In genomic region chr2:104179636-104180035, GRCm38 (mm10) we compare ENCODE assay signal across 24 mouse cellular contexts. TPM values are rescaled to one million over a fixed set of nuclear protein-coding genes. Genes with fewer than 3 reads are reported as not detected.
"Had no signal": no experiment of that assay in that cellular context is flagged by ENCODE, and none has a peak within 500 bp of the region (broad histone marks: within the 10 kb centered on the region; RNA-seq: fewer than 3 reads in every experiment).

No protein-coding gene starts in this region.

- DNase-seq: kidney, adult 18-20 months; kidney, adult 9 months; kidney, postnatal 14 days; kidney, postnatal 4 days; lung, embryonic 14.5 days; midbrain, embryonic 14.5 days; thymus, adult 18-20 months; thymus, postnatal 4 days had no signal

- ATAC-seq: intestine, embryonic 16.5 days; lung, postnatal 0 days had no signal

- H3K27ac ChIP-seq: liver, embryonic 15.5 days; macrophage had no signal

- H3K4me1 ChIP-seq: liver, embryonic 15.5 days had no signal

- H3K9me3 ChIP-seq: liver, embryonic 15.5 days had no signal

- H3K36me3 ChIP-seq: liver, embryonic 15.5 days had no signal

- H3K9ac ChIP-seq: liver, embryonic 15.5 days; lung, embryonic 14.5 days had no signal

- H3K4me2 ChIP-seq: liver, embryonic 11.5 days; liver, embryonic 15.5 days; lung, embryonic 14.5 days; midbrain, embryonic 11.5 days had no signal

- H3K4me3 ChIP-seq: liver, embryonic 15.5 days; megakaryocyte, embryonic 14.5 days had no signal

RNA-seq across cellular contexts. Expression of gene A930018P22Rik, which starts 57.1 kb away (rescaled TPM):
- total RNA-seq: layer of hippocampus, postnatal 14 days; left cerebral cortex, postnatal 36 days; midbrain, postnatal 0 days had no signal
- polyA plus RNA-seq: kidney, embryonic 16.5 days; limb, embryonic 11.5 days; liver, embryonic 11.5 days; lung, embryonic 14.5 days; macrophage; midbrain, embryonic 14.5 days; neural tube, embryonic 11.5 days; neural tube, embryonic 14.5 days; small intestine, adult 2 months; spleen, adult 2 months had no signal
